ENCODE assay signal across 21 mouse cellular contexts in the genomic region with DNA sequence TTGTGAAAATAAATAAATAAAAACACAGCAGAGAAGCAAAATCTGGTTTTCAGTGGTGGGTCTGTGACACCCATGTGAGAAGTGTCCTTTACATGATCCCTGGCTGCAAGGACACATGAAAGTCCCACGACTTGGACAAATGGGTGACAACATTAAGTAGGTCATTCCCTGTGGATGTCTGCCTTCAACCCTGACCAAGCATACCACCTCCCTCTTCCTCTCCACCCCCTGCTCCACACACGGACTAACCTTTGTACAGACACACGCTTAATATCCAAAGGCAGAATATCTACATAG.
DNase-seq lines count a peak whose midpoint lies in the region; ATAC-seq lines count a peak whose summit lies in the region.
"Had no signal": no experiment of that assay in that cellular context is flagged by ENCODE, and none has a peak within 500 bp of the region (broad histone marks: within the 10 kb centered on the region; RNA-seq: fewer than 3 reads in every experiment).

No protein-coding gene starts in this region.

- peak overlapping the region; percentile 19; the same call in 1 of the 2 replicates for H3K4me2 ChIP-seq in hindbrain, embryonic 13.5 days
- H3K4me2 ChIP-seq in forebrain, embryonic 14.5 days (ENCODE audit: low read length), result peak overlapping the region; percentile 40; the same call in 1 of the 2 replicates
- H3K4me2 ChIP-seq: heart, embryonic 15.5 days; limb, embryonic 15.5 days; midbrain, embryonic 13.5 days had no signal

- 76% methylated on average over 3 of the region's 3 CpGs for WGBS in hindbrain, embryonic 13.5 days
- 79% methylated on average over 3 of the region's 3 CpGs for WGBS in hindbrain, embryonic 10.5 days
- 64% methylated on average over 3 of the region's 3 CpGs for WGBS in forebrain, embryonic 14.5 days

- H3K36me3 ChIP-seq in hindbrain, embryonic 13.5 days, result no peaks in the 10 kb centered on the region
- H3K36me3 ChIP-seq in hindbrain, embryonic 10.5 days, result no peaks in the 10 kb centered on the region
- no peaks in the 10 kb centered on the region for H3K36me3 ChIP-seq in forebrain, embryonic 14.5 days (ENCODE audit: control insufficient read depth, insufficient read depth, low read length)
- H3K36me3 ChIP-seq: embryonic facial prominence, embryonic 10.5 days; heart, embryonic 15.5 days; limb, embryonic 15.5 days; midbrain, embryonic 13.5 days had no signal

- no peaks in the 10 kb centered on the region for H3K9me3 ChIP-seq in hindbrain, embryonic 13.5 days
- H3K9me3 ChIP-seq in hindbrain, embryonic 10.5 days, result no peaks in the 10 kb centered on the region
- no peaks in the 10 kb centered on the region for H3K9me3 ChIP-seq in forebrain, embryonic 14.5 days (replicated peaks; ENCODE audit: control insufficient read depth, low read length)
- H3K9me3 ChIP-seq: embryonic facial prominence, embryonic 10.5 days; heart, embryonic 15.5 days; limb, embryonic 15.5 days; midbrain, embryonic 13.5 days had no signal

- DNase-seq in cerebellum, adult 11-12 months, result peak; percentile 63
- no peak for DNase-seq in hindbrain, embryonic 10.5 days (ENCODE audit: low spot score)
- DNase-seq in brain, adult 2 months (ENCODE audit: low read depth, low spot score), result peak; percentile 66
- no peak for DNase-seq in forebrain, embryonic 14.5 days (ENCODE audit: low spot score)
- no peak for DNase-seq in embryo, embryonic 10.5 days (ENCODE audit: low spot score)
- no peak for DNase-seq in lung, postnatal 10 days
- DNase-seq: adrenal gland, adult 8-10 months; kidney, adult 18-20 months; lung, postnatal 14 days; right cerebral cortex, postnatal 14 days; spleen, adult 18-20 months; thymus, postnatal 36 days had no signal

- H3K27ac ChIP-seq in hindbrain, embryonic 13.5 days, result no peak overlapping the region
- H3K27ac ChIP-seq in hindbrain, embryonic 10.5 days, result no peak overlapping the region
- H3K27ac ChIP-seq in forebrain, embryonic 14.5 days (ENCODE audit: low read depth, low read length), result peak overlapping the region; percentile 33; the same call in 1 of the 2 replicates
- H3K27ac ChIP-seq: embryonic facial prominence, embryonic 10.5 days; heart, embryonic 15.5 days; kidney, postnatal 0 days; limb, embryonic 15.5 days; midbrain, embryonic 13.5 days had no signal

- peaks cover 22% of the 10 kb centered on the region; the same call in 1 of the 2 replicates for H3K4me1 ChIP-seq in hindbrain, embryonic 13.5 days (replicated peaks)
- peaks cover 26% of the 10 kb centered on the region for H3K4me1 ChIP-seq in hindbrain, embryonic 10.5 days (replicated peaks)
- peaks cover 18% of the 10 kb centered on the region for H3K4me1 ChIP-seq in forebrain, embryonic 14.5 days (ENCODE audit: control insufficient read depth, insufficient read depth, low read length)
- H3K4me1 ChIP-seq: embryonic facial prominence, embryonic 10.5 days; heart, embryonic 15.5 days; limb, embryonic 15.5 days had no signal

- ATAC-seq in cerebellum, adult (ENCODE audit: insufficient number of reproducible peaks, low FRiP score, low TSS enrichment), result no peak
- ATAC-seq in hindbrain, embryonic 13.5 days (ENCODE audit: low FRiP score), result no peak
- no peak for ATAC-seq in forebrain, embryonic 14.5 days
- ATAC-seq: midbrain, embryonic 13.5 days had no signal

- no peak overlapping the region for H3K4me3 ChIP-seq in hindbrain, embryonic 13.5 days
- no peak overlapping the region for H3K4me3 ChIP-seq in hindbrain, embryonic 10.5 days
- H3K4me3 ChIP-seq in forebrain, embryonic 14.5 days (ENCODE audit: low read depth, low read length), result no peak overlapping the region
- H3K4me3 ChIP-seq: embryonic facial prominence, embryonic 10.5 days; heart, embryonic 15.5 days; limb, embryonic 15.5 days; midbrain, embryonic 13.5 days; myocyte had no signal

- no peak overlapping the region for H3K9ac ChIP-seq in hindbrain, embryonic 13.5 days
- H3K9ac ChIP-seq in forebrain, embryonic 14.5 days (ENCODE audit: low read length), result no peak overlapping the region
- H3K9ac ChIP-seq: heart, embryonic 15.5 days; limb, embryonic 15.5 days; midbrain, embryonic 13.5 days had no signal

- H3K27me3 ChIP-seq in hindbrain, embryonic 13.5 days, result peaks cover 20% of the 10 kb centered on the region
- H3K27me3 ChIP-seq in hindbrain, embryonic 10.5 days (ENCODE audit: insufficient read depth, poor library complexity, severe bottlenecking), result peaks cover 29% of the 10 kb centered on the region
- H3K27me3 ChIP-seq in forebrain, embryonic 14.5 days (replicated peaks; ENCODE audit: control insufficient read depth, insufficient read depth, low read length), result peaks cover 3% of the 10 kb centered on the region; the same call in 1 of the 2 replicates
- H3K27me3 ChIP-seq: heart, embryonic 15.5 days; Patski had no signal

Comparison
In these comparisons a context has a peak if more than half of its experiments do, and no peak if none do; other contexts are left out.
1. DNase-seq: peak in cerebellum, adult 11-12 months (single experiment) and brain, adult 2 months (single experiment); none in hindbrain, embryonic 10.5 days (single experiment), forebrain, embryonic 14.5 days (single experiment), embryo, embryonic 10.5 days (single experiment) and lung, postnatal 10 days (single experiment).